Mouse (Mus musculus) olfactory bulb, adult 2 months (tissue): ENCODE measurements at regions not wholly inside any gene's neighbourhood (a gene's known extent, or its start where the extent isn't known, plus 50 kb on each side); places are given as distances from the start of the nearest gene placed in this dataset.

ENCODE experiments used
- CTCF ChIP-seq: fragments of 200-500 bp; IDR thresholded peaks from 2 replicates; pipeline ENCODE4 v1.5.1; 2012; ENCODE audit warnings: low read depth, mild to moderate bottlenecking, low read length, moderate library complexity; ENCODE audit not compliant: insufficient read depth
- POLR2A ChIP-seq: fragments of 200-500 bp; IDR thresholded peaks from 2 replicates; pipeline ENCODE4 v1.6.1; 2012; ENCODE audit warnings: mild to moderate bottlenecking, low read depth, low read length, moderate library complexity; ENCODE audit not compliant: insufficient read depth

- no peak for TF ChIP-seq CTCF
- no peak for TF ChIP-seq POLR2A
These were observed 103.5 kb downstream of the Gm9733 start for GRCm38 (mm10) chr3:15228641-15229040.
